Mouse (Mus musculus) erythroblast, embryonic 14.5 days (primary cell): ENCODE data around the gene Sctr.

Experiments
- GATA1 ChIP-seq: IDR thresholded peaks from 2 replicates; pipeline ENCODE4 v1.6.1; 2012; ENCODE audit warnings: low read length, inconsistent platforms, mixed read lengths
- TAL1 ChIP-seq: IDR thresholded peaks from 3 replicates; pipeline ENCODE4 v1.6.1; 2012; ENCODE audit warnings: low read length, inconsistent platforms, mixed read lengths

- TF ChIP-seq GATA1 (no peak), TAL1 (no peak)
These were observed 94.5 kb downstream of the Sctr start for GRCm38 (mm10) chr1:120101227-120101609.
